Mouse (Mus musculus) myocyte (in vitro differentiated cells): ENCODE measurements around the gene Ascc3. TPM values are rescaled to one million over a fixed set of nuclear protein-coding genes. Genes with fewer than 3 reads are reported as not detected.

ENCODE experiments used
- H3K27me3 ChIP-seq: one replicate; pipeline ENCODE4 v1.6.1; 2011; ENCODE audit not compliant: control insufficient read depth, insufficient read depth, insufficient read length
- H3K36me3 ChIP-seq: one replicate; pipeline ENCODE4 v1.6.1; 2011; ENCODE audit not compliant: control insufficient read depth, insufficient read depth
- H3K4me2 ChIP-seq: one replicate; pipeline ENCODE4 v1.6.1; 2011; ENCODE audit warnings: low read depth, control low read depth
- H3K4me3 ChIP-seq: one replicate; pipeline ENCODE4 v1.5.1; 2011; ENCODE audit warnings: mild to moderate bottlenecking, control low read depth, moderate library complexity
- H3K79me2 ChIP-seq: one replicate; pipeline ENCODE4 v1.6.1; 2011; ENCODE audit not compliant: control insufficient read depth, insufficient read depth
- H3ac ChIP-seq: one replicate; pipeline ENCODE4 v1.6.1; 2011; ENCODE audit not compliant: control insufficient read depth, insufficient read length
- CEBPB ChIP-seq: IDR thresholded peaks from 2 replicates; pipeline ENCODE4 v1.6.1; 2011; ENCODE audit warnings: mild to moderate bottlenecking, moderate library complexity; ENCODE audit not compliant: poor library complexity, insufficient read depth, severe bottlenecking
- E2F4 ChIP-seq: IDR thresholded peaks from one replicate; pipeline ENCODE4 v1.6.1; 2011; ENCODE audit warnings: mild to moderate bottlenecking, control low read depth, moderate library complexity; ENCODE audit not compliant: insufficient read depth
- MAX ChIP-seq: IDR thresholded peaks from one replicate; pipeline ENCODE4 v1.6.1; 2011; ENCODE audit warnings: low read depth, mild to moderate bottlenecking, control low read depth
- MYOD1 ChIP-seq, 3 experiments: IDR thresholded peaks; one replicate each; pipeline ENCODE4 v1.6.1; 2011; ENCODE audit warnings: control low read depth in 2 of 3, low read depth in 2 of 3, mild to moderate bottlenecking in 2 of 3, moderate library complexity in 1 of 3; ENCODE audit not compliant: insufficient read length in 2 of 3, control insufficient read depth in 1 of 3
- MYOG ChIP-seq, 3 experiments: IDR thresholded peaks; one replicate each; pipeline ENCODE4 v1.6.1; 2011; ENCODE audit warnings: control low read depth in 2 of 3, low read depth in 2 of 3, mild to moderate bottlenecking in 2 of 3; ENCODE audit not compliant: insufficient read length in 2 of 3, control insufficient read depth in 1 of 3, insufficient read depth in 1 of 3
- POLR2A ChIP-seq: IDR thresholded peaks from one replicate; pipeline ENCODE4 v1.6.1; 2011; ENCODE audit warnings: low read depth, mild to moderate bottlenecking, control low read depth, moderate library complexity; ENCODE audit not compliant: insufficient read length
- POLR2AphosphoS2 ChIP-seq: IDR thresholded peaks from one replicate; pipeline ENCODE4 v1.6.1; 2011; ENCODE audit warnings: low read depth, control low read depth; ENCODE audit not compliant: insufficient read length
- REST ChIP-seq: IDR thresholded peaks from one replicate; pipeline ENCODE4 v1.6.1; 2011; ENCODE audit warnings: mild to moderate bottlenecking, control low read depth, moderate library complexity; ENCODE audit not compliant: insufficient read depth, insufficient read length
- SRF ChIP-seq: IDR thresholded peaks from one replicate; pipeline ENCODE4 v1.6.1; 2011; ENCODE audit warnings: low read depth; ENCODE audit not compliant: control insufficient read depth, insufficient read length
- TCF12 ChIP-seq: IDR thresholded peaks from one replicate; pipeline ENCODE4 v1.6.1; 2011; ENCODE audit warnings: mild to moderate bottlenecking, control low read depth; ENCODE audit not compliant: poor library complexity, insufficient read depth, severe bottlenecking
- TCF3 ChIP-seq: IDR thresholded peaks from one replicate; pipeline ENCODE4 v1.6.1; 2011; ENCODE audit warnings: low read depth, control low read depth; ENCODE audit not compliant: insufficient read length
- USF1 ChIP-seq: IDR thresholded peaks from one replicate; pipeline ENCODE4 v1.6.1; 2011; ENCODE audit warnings: low read depth, mild to moderate bottlenecking, control low read depth, moderate library complexity
- polyA plus RNA-seq: library from polyadenylated mRNA; unstranded; fragments of >200 nt; fragmentation: generic; extraction: Trizol; gene quantifications from one replicate; pipeline ENCODE4 v1.2.1, GENCODE M21; 2012; ENCODE audit warnings: missing spikeins

Ascc3 gene
- polyA plus RNA-seq, 1 experiment: 7.2 TPM

DNA sequence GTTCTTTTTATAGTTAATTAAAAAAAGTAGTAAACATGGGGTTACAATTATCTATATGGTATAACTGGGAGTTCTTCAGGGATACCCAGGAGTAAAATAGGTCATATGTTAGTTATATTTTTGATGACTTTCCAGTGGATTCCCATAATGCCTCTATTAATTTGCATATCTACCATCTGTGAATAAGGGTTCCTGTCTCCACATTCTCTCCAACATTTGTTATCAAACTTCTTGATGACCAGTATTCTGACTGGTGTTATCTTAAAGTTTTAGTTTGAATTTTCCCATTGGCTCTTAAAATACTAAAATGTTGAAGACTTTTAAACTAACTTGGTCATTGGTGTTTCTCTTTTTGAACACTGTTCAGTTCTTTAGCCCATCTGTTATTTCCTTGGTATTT, 2.9 kb downstream of the Ascc3 start:
- no peak overlapping the region for H3ac ChIP-seq
- H3K4me3 ChIP-seq: no peak overlapping the region
- TF ChIP-seq POLR2AphosphoS2 (no peak), MYOG (IDR thresholded peaks at IDR 0.05; ENCODE audit: control insufficient read depth in 1 of 3, insufficient read depth in 1 of 3, insufficient read length in 2 of 3, low read depth in 2 of 3) (no peak), E2F4 (no peak), TCF3 (no peak), CEBPB (no peak), USF1 (no peak), SRF (no peak), POLR2A (no peak), TCF12 (no peak)

DNA sequence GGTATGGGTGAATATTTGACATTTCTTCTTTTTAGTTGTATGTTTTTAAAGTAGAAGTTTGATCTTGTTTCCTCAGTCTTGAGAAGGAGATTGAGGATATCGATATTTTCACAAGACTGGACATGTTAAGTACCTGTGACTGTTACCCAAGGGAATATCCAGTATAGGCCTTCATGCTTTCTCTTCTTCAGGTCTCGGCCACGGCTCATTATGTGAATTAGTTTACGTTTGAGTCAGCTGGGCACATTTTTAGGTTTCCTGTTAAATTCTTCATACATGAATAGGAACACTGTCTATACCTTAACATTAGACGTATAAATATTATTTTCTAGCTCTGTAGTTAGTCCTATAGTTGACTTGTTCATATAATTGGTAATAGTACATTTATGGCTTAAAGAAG, 12.4 kb downstream of the Ascc3 start:
- peaks cover 56% of the 10 kb centered on the region for H3K79me2 ChIP-seq
- H3K36me3 ChIP-seq: peaks cover 17% of the 10 kb centered on the region
- no peak overlapping the region for H3ac ChIP-seq
- H3K4me2 ChIP-seq: no peak overlapping the region
- TF ChIP-seq E2F4 (no peak), USF1 (no peak), MAX (no peak), TCF12 (no peak), TCF3 (no peak)
- H3K27me3 ChIP-seq: no peaks in the 10 kb centered on the region
- H3K4me3 ChIP-seq: no peak overlapping the region

More for the DNA sequence above, 2.9 kb downstream of the Ascc3 start:
- Histone ChIP-seq H3K79me2 (peaks cover 75% of the 10 kb centered on the region), H3K36me3 (no peaks in the 10 kb centered on the region), H3K4me2 (no peak overlapping the region), H3K27me3 (no peaks in the 10 kb centered on the region)

DNA sequence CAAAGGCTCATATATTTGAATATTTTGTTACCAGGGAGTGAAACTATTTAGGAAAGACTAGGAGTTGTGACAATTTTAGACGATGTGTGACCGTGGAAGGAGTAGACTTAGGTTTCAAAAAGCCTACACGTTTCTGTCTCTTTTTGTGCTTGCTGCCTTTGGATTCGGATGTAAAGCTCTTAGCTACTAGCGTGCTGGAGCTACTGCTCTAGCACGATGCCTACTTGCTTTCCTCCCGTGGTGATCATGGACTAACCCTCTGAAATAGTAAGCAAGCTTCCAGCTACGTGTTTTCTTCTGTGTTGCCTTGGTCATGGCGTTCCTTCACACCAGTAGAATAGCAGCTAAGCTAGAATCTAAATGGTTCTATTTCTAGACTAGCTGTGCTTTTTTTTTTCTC, 21.4 kb downstream of the Ascc3 start:
- Histone ChIP-seq H3ac (no peak overlapping the region), H3K27me3 (no peaks in the 10 kb centered on the region), H3K4me2 (no peak overlapping the region), H3K36me3 (peaks cover 30% of the 10 kb centered on the region), H3K79me2 (no peaks in the 10 kb centered on the region), H3K4me3 (no peak overlapping the region)
- TF ChIP-seq TCF12 (no peak), POLR2AphosphoS2 (no peak), MYOD1 (IDR thresholded peaks at IDR 0.05; ENCODE audit: control insufficient read depth in 1 of 3, insufficient read length in 2 of 3, low read depth in 2 of 3) (no peak), CEBPB (no peak), E2F4 (no peak), REST (no peak), MAX (no peak)

DNA sequence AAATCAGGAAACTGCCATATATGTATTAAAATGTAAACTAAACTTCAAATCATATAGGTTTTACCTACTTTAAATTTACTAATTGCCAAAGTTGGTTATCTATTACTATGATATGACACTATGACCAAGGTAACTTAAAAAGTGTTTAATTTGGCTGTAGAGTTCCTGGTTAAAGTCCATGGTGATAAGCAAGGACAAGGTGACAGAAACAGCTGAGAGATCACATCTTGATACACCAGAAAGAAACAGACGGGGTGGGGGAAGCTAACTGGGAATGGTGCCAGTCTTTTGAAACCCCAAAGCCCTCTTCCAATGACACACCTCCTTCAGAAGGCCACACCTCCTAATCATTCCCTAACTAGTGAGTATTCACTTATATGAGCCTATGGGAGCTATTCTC, 33.4 kb downstream of the Ascc3 start:
- H3K4me2 ChIP-seq: no peak overlapping the region
- TF ChIP-seq USF1: no peak
- TF ChIP-seq E2F4: no peak
- no peak for TF ChIP-seq MYOG (IDR thresholded peaks at IDR 0.05; ENCODE audit: control insufficient read depth in 1 of 3, insufficient read depth in 1 of 3, insufficient read length in 2 of 3, low read depth in 2 of 3)
- TF ChIP-seq CEBPB: no peak
- TF ChIP-seq MAX: no peak
- TF ChIP-seq MYOD1 (IDR thresholded peaks at IDR 0.05; ENCODE audit: control insufficient read depth in 1 of 3, insufficient read length in 2 of 3, low read depth in 2 of 3): no peak
- TF ChIP-seq POLR2AphosphoS2: no peak
- no peak for TF ChIP-seq TCF12
- no peak for TF ChIP-seq POLR2A
- no peak for TF ChIP-seq SRF
- TF ChIP-seq REST: no peak
- TF ChIP-seq TCF3: no peak

DNA sequence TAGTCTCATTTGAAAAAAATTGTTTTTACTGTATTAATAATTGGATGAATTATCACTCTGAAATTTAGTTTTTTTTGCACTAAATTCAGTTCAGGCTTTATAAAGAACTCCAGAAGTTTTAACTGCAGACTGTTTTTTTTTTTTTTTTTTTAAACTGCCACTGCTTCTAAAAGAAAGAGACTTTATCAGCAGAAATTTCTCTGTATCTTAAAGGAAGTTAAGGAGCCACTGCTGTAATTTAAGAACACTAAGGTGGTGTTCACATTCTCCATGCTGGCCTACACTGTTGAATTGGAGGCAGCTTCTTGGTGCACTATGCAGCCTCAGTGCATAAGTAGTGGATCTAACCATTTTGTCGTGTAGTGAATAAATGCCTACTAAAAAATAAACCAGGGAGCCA, 47.1 kb downstream of the Ascc3 start:
- H3K79me2 ChIP-seq: no peaks in the 10 kb centered on the region
- no peak overlapping the region for H3ac ChIP-seq
- H3K27me3 ChIP-seq: no peaks in the 10 kb centered on the region
- H3K4me2 ChIP-seq: no peak overlapping the region
- no peak overlapping the region for H3K4me3 ChIP-seq
- TF ChIP-seq TCF12 (no peak), E2F4 (no peak), MAX (no peak), MYOD1 (IDR thresholded peaks at IDR 0.05; ENCODE audit: control insufficient read depth in 1 of 3, insufficient read length in 2 of 3, low read depth in 2 of 3) (no peak), SRF (no peak), TCF3 (no peak), CEBPB (no peak), MYOG (IDR thresholded peaks at IDR 0.05; ENCODE audit: control insufficient read depth in 1 of 3, insufficient read depth in 1 of 3, insufficient read length in 2 of 3, low read depth in 2 of 3) (no peak), POLR2AphosphoS2 (no peak), POLR2A (no peak)
- peaks cover 18% of the 10 kb centered on the region for H3K36me3 ChIP-seq

More for the DNA sequence above, 33.4 kb downstream of the Ascc3 start:
- Histone ChIP-seq H3K36me3 (peaks cover 17% of the 10 kb centered on the region), H3K79me2 (no peaks in the 10 kb centered on the region), H3ac (no peak overlapping the region), H3K27me3 (no peaks in the 10 kb centered on the region), H3K4me3 (no peak overlapping the region)

DNA sequence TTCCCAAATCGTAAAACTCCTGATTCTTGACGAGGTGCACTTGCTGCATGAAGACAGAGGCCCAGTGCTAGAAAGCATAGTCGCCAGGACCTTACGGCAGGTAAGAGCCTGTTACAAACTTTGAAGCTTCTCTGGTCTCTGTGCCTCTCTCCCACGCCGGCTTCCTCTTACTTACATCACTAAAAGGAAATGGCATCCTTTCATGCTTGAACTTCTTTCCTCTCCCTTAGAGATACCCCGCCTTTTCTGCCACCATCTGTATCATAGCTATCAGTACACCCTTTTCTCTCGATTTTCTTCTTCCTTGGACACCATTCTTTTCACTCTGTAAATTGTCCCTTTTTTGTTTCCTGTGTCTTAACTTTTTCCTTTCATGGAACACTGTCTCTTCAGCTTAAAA, 58.1 kb downstream of the Ascc3 start:
- H3K79me2 ChIP-seq: no peaks in the 10 kb centered on the region
- H3K4me3 ChIP-seq: no peak overlapping the region
- no peak overlapping the region for H3K4me2 ChIP-seq
- no peaks in the 10 kb centered on the region for H3K27me3 ChIP-seq
- H3K36me3 ChIP-seq: peaks cover 35% of the 10 kb centered on the region
- no peak overlapping the region for H3ac ChIP-seq
- TF ChIP-seq CEBPB (no peak), TCF3 (no peak), USF1 (no peak), POLR2AphosphoS2 (no peak), SRF (no peak), E2F4 (no peak), REST (no peak), MYOG (IDR thresholded peaks at IDR 0.05; ENCODE audit: control insufficient read depth in 1 of 3, insufficient read depth in 1 of 3, insufficient read length in 2 of 3, low read depth in 2 of 3) (no peak), MYOD1 (IDR thresholded peaks at IDR 0.05; ENCODE audit: control insufficient read depth in 1 of 3, insufficient read length in 2 of 3, low read depth in 2 of 3) (no peak), POLR2A (no peak), MAX (no peak), TCF12 (no peak)
